Mouse (Mus musculus) kidney, embryonic 16.5 days (tissue): ENCODE results near the gene Hnrnpll. TPM values are rescaled to one million over a fixed set of nuclear protein-coding genes. Genes with fewer than 3 reads are reported as not detected.

Source experiments
- ATAC-seq: fragments of 200-750 bp; cut with Nextera tagmentation; 2 replicates; pipeline ENCODE4 v1.8.0; 2017; ENCODE audit warnings: moderate TSS enrichment; ENCODE audit not compliant: low FRiP score, low TSS enrichment
- H3K27ac ChIP-seq: fragments of 300-500 bp; sonication (generic); 2 replicates; pipeline ENCODE4 v1.5.1; 2014; ENCODE audit warnings: low read length
- H3K27me3 ChIP-seq: fragments of 300-500 bp; sonication (generic); 2 replicates; pipeline ENCODE4 v1.6.1; 2014; ENCODE audit warnings: low read length, control low read depth, mixed read lengths; ENCODE audit not compliant: insufficient read depth
- H3K36me3 ChIP-seq: fragments of 300-500 bp; sonication (generic); 2 replicates; pipeline ENCODE4 v1.6.1; 2014; ENCODE audit warnings: low read length, control low read depth, mixed read lengths; ENCODE audit not compliant: insufficient read depth
- H3K4me1 ChIP-seq: fragments of 300-500 bp; sonication (generic); 2 replicates; pipeline ENCODE4 v1.6.1; 2014; ENCODE audit warnings: low read length, control low read depth, mixed read lengths; ENCODE audit not compliant: insufficient read depth
- H3K4me2 ChIP-seq: fragments of 300-500 bp; sonication (generic); replicated peaks from 2 replicates; pipeline ENCODE4 v1.6.1; 2014; ENCODE audit warnings: low read depth, low read length
- H3K4me3 ChIP-seq: fragments of 300-500 bp; sonication (generic); 2 replicates; pipeline ENCODE4 v1.5.1; 2014; ENCODE audit warnings: mild to moderate bottlenecking, low read length
- H3K9ac ChIP-seq: fragments of 300-500 bp; sonication (generic); replicated peaks from 2 replicates; pipeline ENCODE4 v1.6.1; 2014; ENCODE audit warnings: low read length
- H3K9me3 ChIP-seq: fragments of 300-500 bp; sonication (generic); 2 replicates; pipeline ENCODE4 v1.6.1; 2016; ENCODE audit warnings: low read length, control low read depth
- WGBS: fragments of 180-500 bp; shearing (Covaris S2); extraction: QIAGEN DNeasy Blood & Tissue Kit; methylation state at CpG from one replicate; pipeline ENCODE4 v1.1.7; 2014; 5-methylcytosine and 5-hydroxymethylcytosine counted together
- polyA plus RNA-seq: library from polyadenylated mRNA; unstranded; fragments of >200 nt; fragmentation: Nextera tagmentation; extraction: Ambion mirVana; gene quantifications from 2 replicates; pipeline ENCODE4 v1.2.1, GENCODE M21; 2015

The Hnrnpll gene
- polyA plus RNA-seq, 1 experiment from 2014 or later = 56.9 TPM

DNA sequence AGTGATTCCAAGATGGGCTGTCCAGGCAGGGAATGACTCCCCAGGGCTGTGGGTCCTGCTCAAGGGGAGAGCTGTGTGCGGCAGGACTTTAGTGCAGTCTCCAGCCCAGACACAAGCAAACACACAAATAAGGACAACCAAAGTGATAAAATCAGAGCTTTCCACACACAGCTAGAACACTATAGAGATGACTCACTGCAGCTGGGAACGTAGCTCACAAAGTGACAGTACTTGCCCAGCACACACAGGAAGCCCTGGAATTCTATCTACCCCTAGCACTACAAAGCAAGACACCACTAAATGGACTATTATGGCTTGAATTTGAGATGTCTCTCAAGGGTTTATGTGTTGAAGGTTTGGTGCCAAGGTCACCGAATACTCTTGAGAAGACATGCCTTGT is 26.0 kb upstream of the Hnrnpll start:
- 85% methylated on average over 3 of the region's 3 CpGs for WGBS
- Histone ChIP-seq H3K27me3 (no peaks in the 10 kb centered on the region), H3K27ac (no peak overlapping the region), H3K9me3 (peaks cover 9% of the 10 kb centered on the region), H3K4me2 (no peak overlapping the region), H3K4me3 (no peak overlapping the region), H3K4me1 (no peaks in the 10 kb centered on the region), H3K36me3 (no peaks in the 10 kb centered on the region), H3K9ac (no peak overlapping the region)
- no peak for ATAC-seq

DNA sequence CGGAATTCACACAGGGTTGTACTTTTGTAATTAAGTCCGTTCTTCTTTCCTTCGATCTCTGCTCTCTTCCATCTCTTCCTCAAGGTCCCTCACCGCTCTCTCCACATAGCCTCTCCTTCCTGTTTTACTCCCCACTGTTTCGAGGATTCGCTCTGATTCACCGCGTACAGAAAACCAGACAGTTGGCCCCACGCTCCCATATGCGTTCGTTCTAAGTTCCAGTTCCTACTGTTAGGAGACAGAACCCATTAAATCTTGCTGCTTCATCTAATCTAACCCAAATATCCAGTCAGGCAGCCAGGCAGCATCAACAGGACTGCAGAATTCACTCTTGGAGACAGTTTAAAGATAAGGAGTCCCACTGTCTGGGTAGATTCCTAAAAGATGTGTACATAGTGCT is 24.5 kb upstream of the Hnrnpll start:
- Histone ChIP-seq H3K4me2 (no peak overlapping the region), H3K4me1 (no peaks in the 10 kb centered on the region), H3K27ac (no peak overlapping the region), H3K27me3 (no peaks in the 10 kb centered on the region), H3K36me3 (no peaks in the 10 kb centered on the region), H3K9ac (no peak overlapping the region), H3K9me3 (peaks cover 9% of the 10 kb centered on the region), H3K4me3 (no peak overlapping the region)
- ATAC-seq = no peak
- WGBS = 82% methylated on average over 11 of the region's 11 CpGs

DNA sequence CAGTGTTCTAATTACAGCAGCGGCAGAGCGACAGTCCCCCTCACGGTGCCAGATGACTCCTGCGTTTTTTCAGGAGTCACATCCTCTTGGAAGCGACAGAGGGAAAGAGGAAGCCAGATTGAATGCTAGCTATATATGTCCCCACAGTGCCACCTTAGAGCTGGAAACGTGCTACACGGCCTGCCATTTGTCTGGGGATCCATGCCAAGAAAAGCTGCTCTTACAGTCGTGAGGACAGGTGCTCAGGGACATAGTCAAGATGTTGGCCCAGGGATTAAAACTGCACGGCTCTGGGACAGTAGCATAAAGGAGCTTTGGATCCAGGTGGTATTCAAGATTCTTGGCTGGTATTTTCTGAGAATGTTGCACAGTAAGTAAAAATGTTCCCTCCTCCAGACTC is 22.3 kb upstream of the Hnrnpll start:
- WGBS = 65% methylated on average over 9 of the region's 9 CpGs
- H3K9ac ChIP-seq = no peak overlapping the region
- no peak overlapping the region for H3K4me2 ChIP-seq
- H3K27ac ChIP-seq = no peak overlapping the region
- H3K36me3 ChIP-seq = no peaks in the 10 kb centered on the region
- ATAC-seq = no peak
- H3K4me1 ChIP-seq = no peaks in the 10 kb centered on the region
- H3K4me3 ChIP-seq = no peak overlapping the region
- H3K9me3 ChIP-seq = peaks cover 9% of the 10 kb centered on the region
- no peaks in the 10 kb centered on the region for H3K27me3 ChIP-seq

DNA sequence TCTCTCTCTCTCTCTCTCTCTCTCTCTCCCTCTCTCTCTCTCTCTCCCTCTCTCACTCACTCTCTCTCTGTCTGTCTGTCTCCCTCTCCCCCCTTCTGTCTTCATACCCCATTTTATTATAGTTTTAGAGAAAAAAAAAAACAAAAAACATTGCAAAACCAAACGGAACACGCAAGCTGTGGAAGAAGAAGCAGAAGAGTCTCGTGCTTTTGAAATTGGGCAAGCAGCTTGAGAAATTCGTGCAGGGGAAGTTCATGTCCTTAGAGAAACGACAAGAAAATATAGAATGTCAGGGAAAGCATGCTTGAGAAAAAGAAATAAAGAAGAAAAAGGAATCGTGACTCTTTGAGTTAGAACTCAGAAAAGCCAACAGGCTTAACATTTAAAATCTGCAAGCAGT is 21.1 kb upstream of the Hnrnpll start:
- H3K27me3 ChIP-seq = no peaks in the 10 kb centered on the region
- no peak overlapping the region for H3K4me2 ChIP-seq
- H3K9ac ChIP-seq = no peak overlapping the region
- no peak overlapping the region for H3K4me3 ChIP-seq
- H3K36me3 ChIP-seq = no peaks in the 10 kb centered on the region
- no peak for ATAC-seq
- no peak overlapping the region for H3K27ac ChIP-seq
- H3K9me3 ChIP-seq = peaks cover 9% of the 10 kb centered on the region
- no peaks in the 10 kb centered on the region for H3K4me1 ChIP-seq
- 69% methylated on average over 6 of the region's 6 CpGs for WGBS

DNA sequence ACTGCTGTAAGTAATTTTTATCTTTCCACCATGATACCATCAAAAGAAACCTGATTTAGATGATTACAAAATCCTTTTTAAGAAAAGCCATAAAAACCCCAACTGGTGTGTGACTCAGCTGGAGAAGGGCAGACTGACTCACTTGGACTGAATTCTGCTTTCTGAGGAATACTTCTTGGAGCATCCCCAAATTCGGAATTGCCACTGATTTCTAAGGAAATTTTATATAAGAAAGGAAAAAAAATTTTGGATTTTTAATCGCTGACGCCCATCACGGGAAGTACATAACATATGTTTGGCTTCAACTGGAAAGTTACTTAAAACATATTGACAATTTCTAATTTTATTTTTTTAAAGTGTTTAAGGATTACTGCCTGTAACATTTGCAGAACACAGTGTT is 16.6 kb upstream of the Hnrnpll start:
- Histone ChIP-seq H3K9me3 (no peaks in the 10 kb centered on the region; the same call in 1 of the 2 replicates), H3K4me3 (no peak overlapping the region), H3K27me3 (no peaks in the 10 kb centered on the region), H3K36me3 (no peaks in the 10 kb centered on the region), H3K27ac (no peak overlapping the region), H3K4me1 (no peaks in the 10 kb centered on the region), H3K4me2 (no peak overlapping the region), H3K9ac (no peak overlapping the region)
- WGBS = 87% methylated on average over 4 of the region's 4 CpGs
- no peak for ATAC-seq

DNA sequence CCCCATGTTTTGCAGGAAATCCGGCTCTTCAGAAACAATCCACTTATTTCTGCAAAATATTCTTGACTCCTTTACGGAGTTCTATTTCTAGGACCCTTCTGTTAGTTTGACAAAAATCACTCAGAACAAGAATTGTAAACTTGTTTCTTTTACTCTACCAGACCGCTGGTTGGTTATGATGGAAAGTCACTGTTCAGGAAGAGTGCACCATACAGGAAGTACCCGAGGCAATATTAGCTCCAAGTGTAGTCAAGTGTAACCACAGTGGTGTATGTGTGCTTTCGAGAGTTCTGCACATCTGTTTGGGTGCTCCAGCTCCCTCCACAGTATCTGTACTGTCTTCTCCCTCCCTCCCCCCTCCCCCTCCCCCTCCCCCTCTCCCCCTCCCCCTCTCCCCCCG is 5.1 kb upstream of the Hnrnpll start:
- no peak overlapping the region for H3K4me3 ChIP-seq

DNA sequence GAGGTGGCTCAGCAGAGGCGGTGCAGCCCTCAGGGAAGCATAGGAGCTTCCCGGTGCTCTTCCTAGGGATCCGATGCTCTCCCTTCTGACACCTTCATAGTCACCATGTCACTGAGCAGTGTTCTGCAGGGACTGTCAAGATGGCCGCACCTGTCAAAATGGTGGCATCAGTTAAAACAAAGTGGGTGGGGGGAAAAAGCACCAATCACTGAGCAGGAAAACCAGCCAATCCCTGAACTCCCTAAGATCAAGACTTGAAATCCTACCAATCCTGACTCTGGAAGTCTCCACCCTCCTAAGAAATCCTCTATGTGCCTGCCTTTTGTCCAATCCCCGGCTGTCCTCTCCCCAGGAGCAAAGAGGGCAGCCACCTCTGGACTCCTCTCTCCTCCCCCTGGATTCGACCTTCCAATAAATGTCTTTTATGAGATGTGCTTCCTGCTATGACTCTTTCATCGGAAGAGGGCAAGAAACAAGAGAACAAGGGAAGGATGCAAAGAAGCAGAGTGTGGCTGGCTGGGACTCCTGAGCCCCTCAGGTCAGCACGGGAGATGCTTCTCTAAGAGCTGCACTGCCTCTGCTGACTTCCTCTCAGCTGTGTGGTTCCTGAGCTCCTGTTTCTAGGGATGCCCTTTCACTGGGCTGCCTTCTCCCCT is 1.8 kb upstream of the Hnrnpll start:
- Histone ChIP-seq H3K4me3 (no peak overlapping the region), H3K9me3 (no peaks in the 10 kb centered on the region; the same call in 1 of the 2 replicates), H3K9ac (no peak overlapping the region), H3K4me2 (no peak overlapping the region), H3K27ac (no peak overlapping the region), H3K4me1 (peaks cover 18% of the 10 kb centered on the region), H3K36me3 (no peaks in the 10 kb centered on the region), H3K27me3 (no peaks in the 10 kb centered on the region)
- WGBS = 76% methylated on average over 8 of the region's 8 CpGs
- no peak for ATAC-seq

More for the DNA sequence above, 5.1 kb upstream of the Hnrnpll start:
- no peak overlapping the region for H3K27ac ChIP-seq
- no peak for ATAC-seq
- H3K9ac ChIP-seq = no peak overlapping the region
- H3K36me3 ChIP-seq = no peaks in the 10 kb centered on the region
- 58% methylated on average over 5 of the region's 6 CpGs for WGBS
- H3K9me3 ChIP-seq = no peaks in the 10 kb centered on the region; the same call in 1 of the 2 replicates
- no peak overlapping the region for H3K4me2 ChIP-seq
- no peaks in the 10 kb centered on the region for H3K27me3 ChIP-seq
- peaks cover 5% of the 10 kb centered on the region; the same call in 1 of the 2 replicates for H3K4me1 ChIP-seq

DNA sequence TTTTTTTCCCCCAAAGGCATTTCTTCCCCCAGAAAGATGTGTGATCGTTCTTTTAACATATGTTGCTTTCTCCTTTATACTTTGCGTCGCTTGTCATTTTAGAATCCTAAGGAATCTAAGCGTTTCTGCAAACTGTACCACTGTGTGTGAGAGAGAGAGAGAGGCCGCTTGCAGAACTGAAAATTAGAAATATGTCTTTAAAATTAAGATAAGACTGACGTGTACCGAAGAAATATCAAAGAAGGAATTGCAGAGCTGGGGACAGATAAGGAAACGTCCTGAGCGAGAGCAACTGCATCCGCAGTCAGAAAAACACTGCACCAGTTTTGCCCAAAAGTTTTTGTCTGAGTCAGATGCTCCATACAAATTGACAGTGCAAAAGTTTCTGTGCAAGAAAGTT is 1.3 kb upstream of the Hnrnpll start:
- no peak overlapping the region for H3K4me3 ChIP-seq
- no peaks in the 10 kb centered on the region; the same call in 1 of the 2 replicates for H3K9me3 ChIP-seq
- 81% methylated on average over 10 of the region's 10 CpGs for WGBS
- H3K4me1 ChIP-seq = peaks cover 20% of the 10 kb centered on the region
- no peak overlapping the region for H3K27ac ChIP-seq
- no peak for ATAC-seq
- no peak overlapping the region for H3K9ac ChIP-seq
- H3K27me3 ChIP-seq = no peaks in the 10 kb centered on the region
- no peak overlapping the region for H3K4me2 ChIP-seq
- no peaks in the 10 kb centered on the region for H3K36me3 ChIP-seq

DNA sequence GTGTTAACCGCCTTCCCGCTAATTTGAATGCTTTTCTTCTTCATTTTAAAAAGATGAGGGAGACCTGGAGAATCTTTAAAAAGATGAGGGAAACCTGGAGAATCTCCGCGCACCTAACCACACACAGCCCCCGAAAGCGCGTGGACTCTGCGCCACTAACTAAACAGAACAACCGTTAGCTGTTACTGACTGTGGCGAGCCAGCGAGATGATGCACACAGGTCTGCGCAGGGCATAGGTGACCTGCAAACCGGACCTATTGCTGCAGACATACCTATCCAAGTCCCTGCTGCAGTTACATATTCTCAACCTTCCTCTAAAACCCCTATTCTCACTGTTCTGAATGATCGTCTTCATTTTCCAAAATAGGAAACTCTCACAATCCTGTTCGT is 481 bp upstream of the Hnrnpll start:
- under 1% methylated on average over 15 of the region's 15 CpGs for WGBS
- Histone ChIP-seq H3K4me1 (peaks cover 26% of the 10 kb centered on the region), H3K4me3 (peak overlapping the region; percentile 95), H3K4me2 (peak overlapping the region; percentile 90), H3K36me3 (peaks cover 3% of the 10 kb centered on the region; the same call in 1 of the 2 replicates), H3K27me3 (no peaks in the 10 kb centered on the region), H3K27ac (peak overlapping the region; percentile 83), H3K9ac (peak overlapping the region; percentile 96), H3K9me3 (no peaks in the 10 kb centered on the region)
- ATAC-seq = no peak
